Mouse (Mus musculus) adrenal gland, adult 10 weeks (tissue): ENCODE measurements around the gene Med13. TPM values are rescaled to one million over a fixed set of nuclear protein-coding genes. Genes with fewer than 3 reads are reported as not detected.

Experiments
- polyA plus RNA-seq: library from polyadenylated mRNA; stranded (reverse); fragments of 350-450 nt; fragmentation: Illumina TruSeq; extraction: RNeasy Lipid Tissue Mini Kit (QIAGEN cat#74804); gene quantifications from one replicate; pipeline ENCODE4 v1.2.3, GENCODE M21; 2014; ENCODE audit warnings: low read depth, low replicate concordance

Med13 gene
- polyA plus RNA-seq = 90.0 TPM

DNA sequence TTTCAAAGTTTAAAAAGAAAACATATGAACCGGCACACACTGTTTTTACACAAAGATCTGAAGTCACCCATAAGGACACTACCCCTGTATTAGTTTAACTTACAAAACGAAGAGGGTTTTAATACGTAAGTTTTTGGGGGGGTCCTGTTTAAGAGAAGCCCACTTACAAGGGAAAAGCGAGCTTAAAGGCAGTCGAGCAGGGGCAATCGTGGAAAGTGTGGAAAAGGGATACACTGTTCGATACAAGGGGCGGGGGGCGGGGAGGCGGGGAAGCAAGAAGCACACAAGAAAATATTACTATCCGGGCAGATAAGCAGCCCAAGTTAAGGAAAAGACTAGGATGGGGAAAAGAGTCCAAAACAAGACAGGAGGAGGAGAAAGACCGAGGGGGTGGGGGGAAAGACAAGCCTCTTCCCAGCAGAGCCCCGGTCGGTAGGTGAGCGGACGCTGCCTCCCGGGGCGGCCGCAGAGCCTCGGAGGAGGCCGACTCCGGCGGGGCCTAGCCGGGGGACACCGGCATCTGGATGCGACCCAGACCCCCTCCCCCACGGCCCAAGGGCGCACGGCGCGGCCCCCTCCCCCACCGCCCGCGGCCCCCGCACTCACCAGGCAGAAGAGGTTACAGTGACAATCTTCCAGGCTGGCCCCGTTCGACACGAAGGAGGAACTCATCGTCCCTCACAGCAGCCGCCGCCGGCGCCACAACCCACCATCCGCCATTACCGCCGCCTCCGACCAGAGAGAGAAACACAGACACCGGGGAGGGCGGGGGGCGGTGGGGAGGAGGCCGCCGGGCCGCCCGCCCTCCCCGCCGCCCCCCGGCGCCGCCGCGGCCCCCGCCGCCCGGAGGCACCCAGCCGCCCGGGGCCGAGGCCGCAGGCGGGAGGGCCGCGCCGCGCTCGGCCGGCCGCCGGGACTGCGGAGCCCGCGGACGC, at the start of gene Med13:
TSS of gene Med13 (minus strand) at position 749 of the 935 bp plus-strand sequence.

DNA sequence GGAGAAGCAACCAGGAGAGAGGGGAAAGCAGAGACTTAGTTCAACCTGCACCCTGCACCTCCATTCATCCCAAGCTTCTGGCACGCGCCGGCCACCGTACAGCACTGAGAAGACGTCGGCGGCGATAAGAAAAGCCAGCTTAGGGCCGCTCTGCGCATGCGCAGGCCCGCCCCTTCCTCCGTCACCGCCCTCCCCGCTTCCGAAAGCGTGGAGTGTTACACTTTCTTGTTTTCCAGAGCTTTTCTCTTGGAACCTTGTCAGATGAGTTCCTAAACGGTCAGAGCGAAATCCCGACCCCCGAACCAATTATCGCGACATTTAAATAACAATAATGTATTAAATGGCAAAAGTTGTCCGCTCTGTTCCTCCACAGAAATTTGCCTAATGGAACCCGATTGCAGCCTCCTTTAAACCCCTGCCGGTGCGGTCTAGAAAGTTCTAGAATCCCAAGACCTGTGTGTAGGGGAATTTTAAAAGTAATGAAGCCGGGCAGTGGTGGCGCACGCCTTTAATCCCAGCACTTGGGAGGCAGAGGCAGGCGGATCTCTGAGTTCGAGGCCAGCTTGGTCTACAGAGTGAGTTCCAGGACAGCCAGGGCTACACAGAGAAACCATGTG, 99.8 kb downstream of the Med13 start, which contains the start of gene Ints2:
TSS of gene Ints2 (minus strand) at position 116 of the 617 bp plus-strand sequence.

Other genes starting within 250 kb of the Med13 start
- gene Brip1, start 156.4 kb downstream of the Med13 start, polyA plus RNA-seq = 3.0 TPM
- gene Ints2, start 100.0 kb downstream of the Med13 start, polyA plus RNA-seq = 30.6 TPM
- gene Rnft1, start 127.1 kb upstream of the Med13 start, polyA plus RNA-seq = 75.1 TPM
- gene Rps6kb1, start 187.2 kb upstream of the Med13 start, polyA plus RNA-seq = 103 TPM
- gene Tubd1, start 187.4 kb upstream of the Med13 start, polyA plus RNA-seq = 10.6 TPM